Mouse (Mus musculus) embryonic facial prominence, embryonic 11.5 days (tissue): ENCODE results near the gene Paqr6. TPM values are rescaled to one million over a fixed set of nuclear protein-coding genes. Genes with fewer than 3 reads are reported as not detected.
A peak's percentile ranks its signal among the peaks of the same experiment; 100 is the strongest.

Experiments used
- ATAC-seq: fragments of 200-750 bp; cut with Nextera tagmentation; replicated peaks from 2 replicates; pipeline ENCODE4 v1.8.0; 2017; ENCODE audit warnings: low read depth; ENCODE audit not compliant: insufficient number of reproducible peaks, low FRiP score, low TSS enrichment
- DNase-seq: peaks from one replicate; pipeline ENCODE4 v3.0.0-alpha.2; 2015; ENCODE audit warnings: low spot score
- H3K27ac ChIP-seq: fragments of 300-500 bp; sonication (generic); replicated peaks from 2 replicates; pipeline ENCODE4 v1.5.1; 2014; ENCODE audit warnings: mild to moderate bottlenecking, low read depth, low read length, control low read depth
- H3K27me3 ChIP-seq: fragments of 300-500 bp; sonication (generic); 2 replicates; pipeline ENCODE4 v1.6.1; 2014; ENCODE audit warnings: mild to moderate bottlenecking, low read length, moderate library complexity, mixed read lengths; ENCODE audit not compliant: control insufficient read depth, insufficient read depth
- H3K36me3 ChIP-seq: fragments of 300-500 bp; sonication (generic); replicated peaks from 2 replicates; pipeline ENCODE4 v1.6.1; 2014; ENCODE audit warnings: low read depth, mild to moderate bottlenecking, low read length, moderate library complexity, mixed read lengths; ENCODE audit not compliant: control insufficient read depth, insufficient read depth
- H3K4me1 ChIP-seq: fragments of 300-500 bp; sonication (generic); 2 replicates; pipeline ENCODE4 v1.6.1; 2014; ENCODE audit warnings: low read length, mixed read lengths; ENCODE audit not compliant: control insufficient read depth, insufficient read depth
- H3K4me2 ChIP-seq: fragments of 300-500 bp; sonication (generic); 2 replicates; pipeline ENCODE4 v1.6.1; 2014; ENCODE audit warnings: low read depth, mild to moderate bottlenecking, control low read depth, low read length, moderate library complexity
- H3K4me3 ChIP-seq: fragments of 300-500 bp; sonication (generic); 2 replicates; pipeline ENCODE4 v1.5.1; 2014; ENCODE audit warnings: low read depth, low read length, control low read depth
- H3K9ac ChIP-seq: fragments of 300-500 bp; sonication (generic); replicated peaks from 2 replicates; pipeline ENCODE4 v1.6.1; 2014; ENCODE audit warnings: mild to moderate bottlenecking, control low read depth, low read length
- H3K9me3 ChIP-seq: fragments of 300-500 bp; sonication (generic); replicated peaks from 2 replicates; pipeline ENCODE4 v1.6.1; 2016; ENCODE audit warnings: mild to moderate bottlenecking, low read length, inconsistent platforms, mixed read lengths; ENCODE audit not compliant: control insufficient read depth
- WGBS: fragments of 180-500 bp; shearing (Covaris S2); extraction: QIAGEN DNeasy Blood & Tissue Kit; methylation state at CpG from one replicate; pipeline ENCODE4 v1.1.7; 2014; 5-methylcytosine and 5-hydroxymethylcytosine counted together
- polyA plus RNA-seq: library from polyadenylated mRNA; unstranded; fragments of >200 nt; fragmentation: Nextera tagmentation; extraction: Ambion mirVana; gene quantifications from 2 replicates; pipeline ENCODE4 v1.2.1, GENCODE M21; 2014

Paqr6 gene
- polyA plus RNA-seq, 1 experiment from 2014 or later = 0.60 TPM

DNA sequence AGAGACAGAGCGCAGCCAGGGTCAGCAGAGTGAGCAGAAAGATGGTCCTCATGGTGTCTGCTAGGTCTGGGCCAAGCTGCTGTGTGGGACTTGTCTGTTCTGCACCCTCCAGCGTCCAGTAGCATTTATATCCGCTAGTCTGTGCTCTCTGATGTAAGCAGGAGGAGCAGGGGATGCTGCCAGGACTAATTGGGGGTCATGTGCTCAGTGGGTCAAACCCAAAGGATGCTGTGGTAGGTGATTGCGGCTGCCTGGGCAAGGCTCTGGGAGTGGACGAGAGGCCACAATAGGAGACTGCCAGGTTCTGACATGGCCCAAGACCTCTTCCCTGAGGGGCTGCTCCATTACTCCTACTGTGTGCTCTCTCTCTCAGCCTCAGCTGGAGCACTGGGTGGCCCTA, 20.0 kb downstream of the Paqr6 start, which contains the start of gene Bglap:
Bglap (minus strand) TSS at position 101 of the 400 bp plus-strand sequence.
- H3K36me3 ChIP-seq = no peaks in the 10 kb centered on the region
- 74% methylated on average over 5 of the region's 5 CpGs for WGBS
- H3K9me3 ChIP-seq = no peaks in the 10 kb centered on the region
- no peak within 1 kb of the TSS for H3K4me3 ChIP-seq
- no peaks in the 10 kb centered on the region for H3K4me1 ChIP-seq
- DNase-seq (no peak), ATAC-seq (no peak)
- H3K27ac ChIP-seq = no peak within 1 kb of the TSS
- H3K27me3 ChIP-seq = no peaks in the 10 kb centered on the region
- no peak within 1 kb of the TSS for H3K9ac ChIP-seq
- no peak within 1 kb of the TSS for H3K4me2 ChIP-seq

GRCm38 (mm10) chr3:88393776-88394375, 29.5 kb downstream of the Paqr6 start:
- DNase-seq (no peak), ATAC-seq (no peak)
- Histone ChIP-seq H3K4me1 (no peaks in the 10 kb centered on the region), H3K9ac (no peak overlapping the region), H3K4me3 (no peak overlapping the region), H3K27me3 (no peaks in the 10 kb centered on the region), H3K27ac (no peak overlapping the region), H3K36me3 (no peaks in the 10 kb centered on the region; the same call in 1 of the 2 replicates), H3K9me3 (no peaks in the 10 kb centered on the region), H3K4me2 (no peak overlapping the region)
- 89% methylated on average over 9 of the region's 9 CpGs for WGBS

DNA sequence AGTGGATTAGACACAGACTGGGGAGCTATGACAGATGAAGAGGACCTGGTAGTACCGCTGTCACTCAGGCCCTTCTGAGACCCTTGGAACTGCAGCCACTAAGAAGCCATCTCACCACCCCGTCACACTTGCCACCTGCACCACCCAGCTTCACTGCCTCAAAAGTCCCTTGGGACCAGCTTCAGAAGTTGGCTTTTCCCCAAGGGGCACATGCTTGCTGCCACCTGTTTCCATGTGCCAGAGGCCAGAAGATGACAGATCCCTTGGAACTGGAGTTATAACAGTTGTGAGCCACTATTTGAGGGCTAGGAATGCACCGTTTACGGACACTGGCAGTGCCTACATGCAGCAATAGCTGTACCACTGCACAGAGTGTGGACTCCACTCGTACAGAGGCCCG, 30.9 kb downstream of the Paqr6 start:
- 92% methylated on average over 6 of the region's 6 CpGs for WGBS
- Histone ChIP-seq H3K9ac (no peak overlapping the region), H3K4me3 (no peak overlapping the region), H3K4me2 (no peak overlapping the region), H3K9me3 (no peaks in the 10 kb centered on the region), H3K4me1 (no peaks in the 10 kb centered on the region), H3K27ac (no peak overlapping the region), H3K36me3 (no peaks in the 10 kb centered on the region; the same call in 1 of the 2 replicates), H3K27me3 (no peaks in the 10 kb centered on the region)
- DNase-seq (no peak), ATAC-seq (no peak)

DNA sequence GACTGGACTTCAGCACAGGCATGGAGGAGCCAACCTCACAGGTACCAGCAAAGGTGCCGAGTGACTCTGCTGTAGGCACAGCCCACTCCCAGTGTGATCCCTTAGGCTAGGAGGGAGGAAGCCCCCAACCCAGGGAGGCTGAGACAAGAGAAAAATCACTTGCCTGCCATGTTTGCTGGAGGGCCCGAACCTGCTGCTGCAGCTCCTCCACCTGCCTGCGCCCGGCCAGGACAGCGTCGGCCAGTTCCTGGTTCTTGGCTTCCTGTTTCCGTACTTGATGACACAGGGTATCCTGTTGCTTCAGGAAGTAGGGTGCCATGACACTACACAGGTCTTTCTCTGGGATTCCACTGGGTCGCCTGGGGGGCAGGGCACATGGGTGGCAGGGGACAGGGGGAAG, 31.4 kb downstream of the Paqr6 start:
- Histone ChIP-seq H3K9ac (no peak overlapping the region), H3K9me3 (no peaks in the 10 kb centered on the region), H3K36me3 (no peaks in the 10 kb centered on the region; the same call in 1 of the 2 replicates), H3K27ac (no peak overlapping the region), H3K4me1 (no peaks in the 10 kb centered on the region), H3K4me3 (no peak overlapping the region), H3K27me3 (no peaks in the 10 kb centered on the region), H3K4me2 (no peak overlapping the region)
- DNase-seq (no peak), ATAC-seq (no peak)
- 93% methylated on average over 8 of the region's 8 CpGs for WGBS

- ATAC-seq (no peak), DNase-seq (no peak)
- Histone ChIP-seq H3K27me3 (no peaks in the 10 kb centered on the region), H3K9ac (no peak overlapping the region), H3K36me3 (no peaks in the 10 kb centered on the region; the same call in 1 of the 2 replicates), H3K4me2 (no peak overlapping the region), H3K9me3 (no peaks in the 10 kb centered on the region), H3K4me3 (no peak overlapping the region), H3K4me1 (no peaks in the 10 kb centered on the region), H3K27ac (no peak overlapping the region)
- 77% methylated on average over 2 of the region's 2 CpGs for WGBS
Observed at GRCm38 (mm10) chr3:88398666-88399065, 34.3 kb downstream of the Paqr6 start.

DNA sequence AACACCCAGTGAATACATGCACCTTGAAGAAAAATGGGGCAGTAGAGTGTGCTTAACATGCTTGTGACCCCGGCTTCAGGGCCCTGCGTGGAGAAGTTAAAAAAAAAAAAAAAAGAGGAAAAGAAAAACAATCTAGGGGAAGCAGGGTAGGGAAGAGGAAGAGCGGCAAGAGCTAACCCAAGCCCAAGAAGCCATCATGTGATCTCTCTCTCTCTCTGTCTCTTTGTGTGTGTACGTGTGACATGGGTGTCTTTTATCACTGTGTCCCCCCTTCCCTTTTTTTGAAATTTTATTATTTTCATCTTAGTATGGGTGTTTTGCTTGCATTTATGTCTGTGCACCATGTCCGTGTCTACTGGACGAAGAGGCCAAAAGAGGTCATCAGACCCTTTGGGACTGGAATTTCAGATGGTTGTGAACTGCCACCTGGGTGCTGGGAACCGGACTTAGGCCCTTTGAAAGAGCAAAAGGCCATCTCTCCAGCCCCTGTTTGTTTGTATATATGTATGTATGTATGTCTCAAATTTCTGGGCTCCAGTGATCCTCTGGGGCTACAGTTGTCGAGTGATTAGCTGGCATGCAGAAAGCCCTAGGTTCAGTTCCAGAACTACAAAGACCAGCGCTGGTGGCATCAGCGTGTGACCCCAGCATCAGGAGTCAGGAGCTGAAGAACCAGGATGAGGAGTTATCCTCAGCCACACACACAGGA, 39.3 kb downstream of the Paqr6 start:
- DNase-seq = no peak
- Histone ChIP-seq H3K27ac (no peak overlapping the region), H3K36me3 (no peaks in the 10 kb centered on the region), H3K9ac (no peak overlapping the region), H3K4me1 (no peaks in the 10 kb centered on the region), H3K4me2 (no peak overlapping the region), H3K9me3 (no peaks in the 10 kb centered on the region), H3K27me3 (no peaks in the 10 kb centered on the region), H3K4me3 (no peak overlapping the region)
- ATAC-seq = no peak
- WGBS = 91% methylated on average over 10 of the region's 10 CpGs

DNA sequence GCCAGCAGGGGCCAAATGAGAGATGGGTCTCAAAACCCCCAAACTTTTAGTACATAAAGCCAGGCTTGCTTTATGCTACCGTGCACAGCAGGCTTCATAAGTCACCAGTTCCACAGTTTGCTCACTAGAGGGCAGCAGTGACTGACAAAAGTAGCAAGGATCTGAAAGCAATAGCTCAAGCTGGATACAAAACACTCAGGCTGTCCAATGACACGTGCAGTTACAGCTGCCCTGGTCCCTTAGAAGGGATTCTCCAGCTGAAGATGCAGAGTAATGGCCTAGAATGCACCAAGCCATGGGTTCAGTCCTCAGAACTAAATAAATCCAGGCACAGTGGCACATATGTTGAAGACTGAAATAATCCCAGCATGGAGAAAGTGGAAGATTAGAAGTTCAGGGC, 42.7 kb downstream of the Paqr6 start:
- Histone ChIP-seq H3K36me3 (no peaks in the 10 kb centered on the region), H3K9me3 (no peaks in the 10 kb centered on the region), H3K27ac (no peak overlapping the region), H3K9ac (no peak overlapping the region), H3K4me3 (no peak overlapping the region), H3K4me1 (no peaks in the 10 kb centered on the region), H3K4me2 (no peak overlapping the region), H3K27me3 (no peaks in the 10 kb centered on the region)
- peak; percentile 91 for DNase-seq
- WGBS = 4% methylated on average over 2 of the region's 2 CpGs
- no peak for ATAC-seq

DNA sequence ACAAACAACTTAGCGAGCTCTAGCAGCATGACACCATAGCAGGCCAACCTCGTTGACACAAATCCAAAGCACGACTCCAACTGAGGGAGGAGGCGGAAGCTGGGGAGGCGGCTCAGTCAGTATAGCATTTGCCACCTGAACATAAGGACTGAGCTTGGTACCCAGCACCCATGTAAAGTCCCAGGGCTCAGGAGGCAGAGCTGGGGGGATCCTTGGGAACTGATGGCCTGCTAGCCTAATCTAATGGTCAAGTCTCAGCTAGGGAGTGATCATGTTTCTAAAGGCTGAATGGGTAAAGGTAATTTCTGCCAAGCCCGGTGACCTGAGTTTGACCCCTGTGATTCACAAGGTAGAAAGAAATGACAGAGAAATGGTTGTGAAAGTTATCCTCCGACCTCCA, 43.1 kb downstream of the Paqr6 start:
- H3K36me3 ChIP-seq = no peaks in the 10 kb centered on the region
- no peaks in the 10 kb centered on the region for H3K4me1 ChIP-seq
- no peak overlapping the region for H3K4me2 ChIP-seq
- DNase-seq (no peak), ATAC-seq (no peak)
- H3K4me3 ChIP-seq = no peak overlapping the region
- no peaks in the 10 kb centered on the region for H3K27me3 ChIP-seq
- H3K9ac ChIP-seq = no peak overlapping the region
- H3K27ac ChIP-seq = no peak overlapping the region
- WGBS = 61% methylated on average over 7 of the region's 7 CpGs
- no peaks in the 10 kb centered on the region for H3K9me3 ChIP-seq
